In the genomic region with DNA sequence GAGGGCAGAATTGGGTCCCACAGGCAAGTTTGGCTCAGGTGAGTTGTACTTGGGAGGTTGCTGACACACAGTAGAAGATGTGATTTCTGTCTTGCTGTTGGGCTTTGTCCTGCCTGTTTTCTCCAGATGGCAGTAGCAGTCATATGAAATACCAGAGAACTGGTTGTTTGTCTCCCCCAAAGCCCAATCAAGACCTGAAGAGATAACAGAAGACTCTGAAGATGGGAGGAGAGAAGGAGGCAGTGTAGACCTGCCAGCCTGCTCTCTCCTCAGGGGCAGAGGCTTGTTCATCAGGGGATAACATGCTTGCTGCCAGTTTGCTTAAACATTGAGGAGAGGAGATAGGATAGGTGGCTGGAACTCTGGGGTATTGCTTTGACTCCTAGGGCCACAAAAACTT, we compare ENCODE assay signal across 22 mouse cellular contexts. TPM values are rescaled to one million over a fixed set of nuclear protein-coding genes. Genes with fewer than 3 reads are reported as not detected.
DNase-seq lines count a peak whose midpoint lies in the region; TF ChIP-seq lines count a peak whose summit lies in the region.
"Had no signal": no experiment of that assay in that cellular context is flagged by ENCODE, and none has a peak within 500 bp of the region (broad histone marks: within the 10 kb centered on the region; RNA-seq: fewer than 3 reads in every experiment).

No protein-coding gene starts in this region.

- H3K27me3 ChIP-seq in spleen, adult 2 months (ENCODE audit: control insufficient read depth, insufficient read depth, low read length): no peaks in the 10 kb centered on the region
- H3K27me3 ChIP-seq: embryonic facial prominence, embryonic 12.5 days; forebrain, embryonic 13.5 days; forebrain, embryonic 15.5 days; Patski had no signal

- peak overlapping the region; percentile 37; the same call in 1 of the 2 replicates for H3K27ac ChIP-seq in spleen, adult 2 months (ENCODE audit: insufficient read depth, low read length)
- peak overlapping the region; percentile 27; the same call in 1 of the 2 replicates for H3K27ac ChIP-seq in brown adipose tissue, adult 24 weeks (replicated peaks; ENCODE audit: low read depth, low read length)
- H3K27ac ChIP-seq in macrophage: 0 out of 2 replicates have a peak overlapping the region, but pooled peaks have one; percentile 4
- H3K27ac ChIP-seq: embryonic facial prominence, embryonic 10.5 days; embryonic facial prominence, embryonic 12.5 days; forebrain, embryonic 13.5 days; forebrain, embryonic 15.5 days had no signal

- H3K79me2 ChIP-seq in macrophage (ENCODE audit: inconsistent target): peaks cover 100% of the 10 kb centered on the region

- no peak for TF ChIP-seq CTCF in spleen, adult 2 months (IDR thresholded peaks at IDR 0.05; ENCODE audit: extremely low read depth, insufficient read depth, insufficient read length, insufficient replicate concordance)

- H3K4me1 ChIP-seq in spleen, adult 2 months (ENCODE audit: control insufficient read depth, insufficient read depth, insufficient read length): peaks cover 33% of the 10 kb centered on the region; the same call in 1 of the 2 replicates
- peaks cover 46% of the 10 kb centered on the region for H3K4me1 ChIP-seq in brown adipose tissue, adult 24 weeks (ENCODE audit: control insufficient read depth, insufficient read depth, insufficient read length, low read length)
- H3K4me1 ChIP-seq: forebrain, embryonic 13.5 days; forebrain, embryonic 15.5 days had no signal

- TF ChIP-seq POLR2A in spleen, adult 2 months (IDR thresholded peaks at IDR 0.05; ENCODE audit: low read depth, low read length): no peak

- no peak overlapping the region for H3K4me3 ChIP-seq in spleen, adult 2 months (ENCODE audit: extremely low read depth, insufficient read depth, insufficient read length)
- H3K4me3 ChIP-seq in brown adipose tissue, adult 24 weeks (ENCODE audit: insufficient read depth, low read depth, low read length): no peak overlapping the region
- H3K4me3 ChIP-seq in macrophage (ENCODE audit: inconsistent target): no peak overlapping the region
- H3K4me3 ChIP-seq: embryonic facial prominence, embryonic 10.5 days; embryonic facial prominence, embryonic 12.5 days; forebrain, embryonic 13.5 days; forebrain, embryonic 15.5 days had no signal

- peaks cover 11% of the 10 kb centered on the region for H3K36me3 ChIP-seq in spleen, adult 2 months (ENCODE audit: control insufficient read depth, insufficient read depth, low read length)
- peaks cover 10% of the 10 kb centered on the region; the same call in 1 of the 2 replicates for H3K36me3 ChIP-seq in macrophage (ENCODE audit: inconsistent target)
- H3K36me3 ChIP-seq: embryonic facial prominence, embryonic 12.5 days; forebrain, embryonic 15.5 days; G1E had no signal

- DNase-seq in spleen, adult 2 months (ENCODE audit: low read depth in 1 of 2, low spot score in 2 of 2): no peak
- DNase-seq in spleen, postnatal 14 days (ENCODE audit: low spot score in 2 of 2): no peak
- no peak for DNase-seq in retina, embryonic 14.5 days (ENCODE audit: low spot score)
- no peak for DNase-seq in layer of hippocampus, adult 11-12 months (ENCODE audit: low spot score)
- DNase-seq in layer of hippocampus, adult 9-11 months: no peak
- DNase-seq: adrenal gland, adult 8-10 months; adrenal gland, postnatal 14 days; adrenal gland, postnatal 36 days; cerebellum, adult 11 months; cerebellum, adult 18-20 months; cerebellum, adult 8-10 months; cerebellum, adult 9-11 months; cerebellum, postnatal 14 days had no signal

RNA-seq across cellular contexts. Expression of a gene that starts 54.0 kb away (rescaled TPM):
- 24.4 and 31.3 TPM in 2 replicates for polyA plus RNA-seq in spleen, adult 2 months (2012; rRNA removed)
- polyA plus RNA-seq in brown adipose tissue, adult 24 weeks (2012; ENCODE audit: insufficient read depth, insufficient read length, missing spikeins): 11.7 and 19.1 TPM in 2 replicates
- total RNA-seq in macrophage (2018; cell fraction: chromatin; rRNA removed): 100 to 1,000 TPM in 9 of 26 experiments, 10 to 100 TPM in 17; 21.1 to 160 (median 95.3) TPM
- 100 to 1,000 TPM in 2 of 26 experiments, 10 to 100 TPM in 24; 44.1 to 110 (median 89.3) TPM for total RNA-seq in macrophage (2018; cell fraction: cytosol; rRNA removed)
- total RNA-seq in macrophage (2018; cell fraction: nucleus; rRNA removed): 100 to 1,000 TPM in 6 of 26 experiments, 10 to 100 TPM in 20; 26.3 to 141 (median 83.7) TPM
- polyA plus RNA-seq in macrophage (2018): 47.2 to 90.9 TPM (median 59.7 TPM) in 3 replicates
- polyA plus RNA-seq: C2C12 had no signal
